Mouse (Mus musculus) midbrain, embryonic 16.5 days (tissue): ENCODE data around the gene Brdt. TPM values are rescaled to one million over a fixed set of nuclear protein-coding genes. Genes with fewer than 3 reads are reported as not detected.

Source experiments
- ATAC-seq: fragments of 200-750 bp; cut with Nextera tagmentation; 2 replicates; pipeline ENCODE4 v1.8.0; 2017; ENCODE audit warnings: moderate TSS enrichment
- H3K27ac ChIP-seq: fragments of 300-500 bp; sonication (generic); 2 replicates; pipeline ENCODE4 v1.5.1; 2014; ENCODE audit warnings: mild to moderate bottlenecking, low read length, mixed read lengths
- H3K27me3 ChIP-seq: fragments of 300-500 bp; sonication (generic); 2 replicates; pipeline ENCODE4 v1.6.1; 2014; ENCODE audit warnings: low read depth, low read length, mixed read lengths; ENCODE audit not compliant: control insufficient read depth, insufficient read depth
- H3K36me3 ChIP-seq: fragments of 300-500 bp; sonication (generic); 2 replicates; pipeline ENCODE4 v1.6.1; 2014; ENCODE audit warnings: mild to moderate bottlenecking, low read length, moderate library complexity, mixed read lengths; ENCODE audit not compliant: control insufficient read depth, insufficient read depth
- H3K4me1 ChIP-seq: fragments of 300-500 bp; sonication (generic); 2 replicates; pipeline ENCODE4 v1.6.1; 2014; ENCODE audit warnings: mild to moderate bottlenecking, low read length, mixed read lengths; ENCODE audit not compliant: control insufficient read depth, insufficient read depth
- H3K4me2 ChIP-seq: fragments of 300-500 bp; sonication (generic); 2 replicates; pipeline ENCODE4 v1.6.1; 2014; ENCODE audit warnings: mild to moderate bottlenecking, low read length, mixed read lengths
- H3K4me3 ChIP-seq: fragments of 300-500 bp; sonication (generic); 2 replicates; pipeline ENCODE4 v1.5.1; 2014; ENCODE audit warnings: low read depth, mild to moderate bottlenecking, low read length, moderate library complexity, mixed read lengths
- H3K9ac ChIP-seq: fragments of 300-500 bp; sonication (generic); 2 replicates; pipeline ENCODE4 v1.6.1; 2014; ENCODE audit warnings: low read depth, low read length, mixed read lengths
- H3K9me3 ChIP-seq: fragments of 300-500 bp; sonication (generic); replicated peaks from 2 replicates; pipeline ENCODE4 v1.6.1; 2014; ENCODE audit warnings: mild to moderate bottlenecking, low read length, mixed read lengths; ENCODE audit not compliant: control insufficient read depth, poor library complexity, severe bottlenecking
- WGBS: fragments of 180-500 bp; shearing (Covaris S2); extraction: QIAGEN DNeasy Blood & Tissue Kit; methylation state at CpG from one replicate; pipeline ENCODE4 v1.1.7; 2014; 5-methylcytosine and 5-hydroxymethylcytosine counted together
- polyA plus RNA-seq: library from polyadenylated mRNA; unstranded; fragments of >200 nt; fragmentation: Nextera tagmentation; extraction: Ambion mirVana; gene quantifications from 2 replicates; pipeline ENCODE4 v1.2.1, GENCODE M21; 2015

The Brdt gene
- polyA plus RNA-seq, 1 experiment from 2014 or later: 3.7 TPM

DNA sequence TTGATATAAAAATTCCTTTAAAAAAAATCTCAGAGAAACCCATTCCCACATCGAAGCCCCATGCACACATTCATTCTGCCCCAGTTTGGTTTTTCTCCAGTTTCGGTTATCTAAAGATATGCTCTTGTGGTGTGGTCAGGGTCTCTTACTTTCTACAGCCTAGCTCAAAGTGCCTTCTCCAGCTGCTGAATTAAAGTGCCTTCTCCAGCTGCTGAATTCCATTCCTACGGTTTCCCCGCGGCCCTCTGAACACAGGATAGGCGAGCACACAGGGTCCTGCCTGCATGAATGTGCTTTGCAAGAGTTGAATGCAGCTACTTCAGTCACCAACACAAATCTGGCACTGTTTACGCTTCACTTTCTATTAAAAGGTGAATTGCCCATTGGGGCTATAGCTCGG, 41.0 kb upstream of the Brdt start:
- Histone ChIP-seq H3K27me3 (no peaks in the 10 kb centered on the region; the same call in none of the 2 replicates), H3K9me3 (no peaks in the 10 kb centered on the region), H3K27ac (no peak overlapping the region), H3K36me3 (no peaks in the 10 kb centered on the region), H3K4me2 (peak overlapping the region; percentile 86), H3K4me3 (peak overlapping the region; percentile 54), H3K4me1 (peaks cover 10% of the 10 kb centered on the region), H3K9ac (no peak overlapping the region; the same call in 1 of the 2 replicates)
- no peak for ATAC-seq
- 38% methylated on average over 8 of the region's 8 CpGs for WGBS

DNA sequence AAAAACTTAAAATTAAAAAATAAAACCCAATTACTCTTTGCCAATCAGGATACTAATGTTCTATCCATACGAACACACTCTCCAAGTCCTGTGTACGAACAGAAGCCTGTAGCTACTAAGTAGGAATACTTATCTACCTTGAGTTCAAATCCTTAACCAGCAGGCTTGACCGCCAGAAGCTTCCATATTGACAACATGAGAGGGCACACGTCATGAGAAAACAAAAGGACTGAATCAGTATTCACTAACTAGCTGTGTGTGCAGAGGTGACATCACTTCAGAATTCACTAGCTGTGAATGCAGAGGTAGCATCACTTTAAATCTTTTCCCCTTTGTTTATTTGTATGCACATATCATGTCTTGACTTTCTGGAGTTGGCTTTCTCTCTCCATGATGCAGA, 36.9 kb upstream of the Brdt start:
- Histone ChIP-seq H3K4me3 (no peak overlapping the region), H3K4me2 (no peak overlapping the region), H3K27ac (no peak overlapping the region), H3K9me3 (no peaks in the 10 kb centered on the region), H3K27me3 (no peaks in the 10 kb centered on the region; the same call in none of the 2 replicates), H3K36me3 (no peaks in the 10 kb centered on the region), H3K4me1 (peaks cover 6% of the 10 kb centered on the region), H3K9ac (no peak overlapping the region)
- ATAC-seq: no peak
- WGBS: 82% methylated on average over 4 of the region's 4 CpGs

DNA sequence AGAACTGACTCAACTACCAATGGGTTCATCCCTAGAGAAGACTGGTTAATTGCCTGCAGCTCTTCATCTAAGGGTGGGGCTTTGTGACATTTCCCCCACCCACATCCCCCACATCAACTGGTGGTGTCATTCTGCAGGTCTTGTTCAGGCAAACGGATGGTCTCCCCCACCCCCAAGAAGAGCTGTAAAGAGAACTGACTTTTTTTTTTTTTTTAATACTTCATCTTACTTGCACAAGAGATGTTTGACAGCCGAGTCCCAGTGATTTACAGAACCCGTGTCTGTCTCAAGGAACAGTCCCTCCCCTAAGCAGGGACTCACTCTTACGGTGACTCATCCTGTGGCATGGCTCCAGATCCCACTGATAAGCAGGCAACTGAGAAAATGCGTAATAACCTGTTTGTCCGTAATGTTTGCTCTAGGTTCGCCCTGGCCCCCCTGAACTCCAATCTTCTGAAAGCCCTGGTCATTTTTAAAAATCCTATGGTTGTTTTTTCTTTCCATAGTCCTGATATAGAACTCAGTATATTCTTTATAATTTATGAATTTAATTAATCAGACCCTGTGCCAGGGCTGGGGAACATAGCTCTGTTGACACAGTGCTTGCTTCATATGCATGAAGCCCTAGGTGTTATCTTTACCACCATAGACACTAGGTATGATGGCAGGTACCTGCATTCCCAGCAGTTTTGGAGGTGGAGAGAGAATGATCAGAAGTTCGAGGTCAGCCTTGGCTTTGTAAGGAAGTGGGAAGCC, 35.7 kb upstream of the Brdt start:
- Histone ChIP-seq H3K27ac (no peak overlapping the region), H3K36me3 (no peaks in the 10 kb centered on the region), H3K4me3 (no peak overlapping the region), H3K9ac (no peak overlapping the region), H3K27me3 (no peaks in the 10 kb centered on the region; the same call in none of the 2 replicates), H3K9me3 (no peaks in the 10 kb centered on the region), H3K4me2 (no peak overlapping the region), H3K4me1 (no peaks in the 10 kb centered on the region; the same call in 1 of the 2 replicates)
- 77% methylated on average over 8 of the region's 8 CpGs for WGBS
- no peak for ATAC-seq

DNA sequence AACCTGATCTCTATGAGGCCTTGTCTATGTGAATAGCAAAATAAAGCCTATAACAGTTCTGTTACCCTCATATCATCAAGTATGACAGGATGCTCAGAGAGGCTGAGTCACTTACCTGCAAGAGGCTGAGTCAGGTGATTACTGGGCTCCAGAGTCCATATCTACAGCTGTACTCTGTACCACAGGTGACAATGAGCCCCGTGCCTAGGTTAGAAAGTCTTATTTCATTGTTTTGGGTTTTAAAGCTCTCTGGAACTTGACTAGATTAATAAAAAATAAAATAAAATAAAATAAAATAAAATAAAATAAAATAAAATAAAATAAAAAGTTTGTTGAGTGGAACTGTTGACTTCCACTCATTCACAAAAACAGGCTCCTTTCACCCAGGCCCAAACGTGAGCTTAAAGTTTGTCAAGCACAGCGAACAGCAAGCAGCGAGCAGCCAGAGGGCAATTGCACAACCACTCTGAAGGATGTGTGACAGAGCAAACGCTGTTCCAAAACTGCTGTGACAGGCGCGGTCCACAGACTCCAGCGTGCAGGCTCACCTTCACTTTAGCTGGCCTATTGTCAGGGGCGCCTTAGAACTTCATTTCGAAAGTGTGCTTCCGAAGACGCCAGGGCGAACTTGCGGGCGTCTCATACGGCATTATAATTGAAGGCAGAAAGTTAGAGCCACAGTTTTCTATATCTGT, 35.0 kb upstream of the Brdt start:
- no peaks in the 10 kb centered on the region for H3K36me3 ChIP-seq
- H3K27ac ChIP-seq: no peak overlapping the region
- no peaks in the 10 kb centered on the region; the same call in none of the 2 replicates for H3K27me3 ChIP-seq
- H3K9me3 ChIP-seq: no peaks in the 10 kb centered on the region
- ATAC-seq: no peak
- no peak overlapping the region for H3K4me2 ChIP-seq
- no peak overlapping the region for H3K4me3 ChIP-seq
- 73% methylated on average over 16 of the region's 16 CpGs for WGBS
- H3K9ac ChIP-seq: no peak overlapping the region
- H3K4me1 ChIP-seq: no peaks in the 10 kb centered on the region

DNA sequence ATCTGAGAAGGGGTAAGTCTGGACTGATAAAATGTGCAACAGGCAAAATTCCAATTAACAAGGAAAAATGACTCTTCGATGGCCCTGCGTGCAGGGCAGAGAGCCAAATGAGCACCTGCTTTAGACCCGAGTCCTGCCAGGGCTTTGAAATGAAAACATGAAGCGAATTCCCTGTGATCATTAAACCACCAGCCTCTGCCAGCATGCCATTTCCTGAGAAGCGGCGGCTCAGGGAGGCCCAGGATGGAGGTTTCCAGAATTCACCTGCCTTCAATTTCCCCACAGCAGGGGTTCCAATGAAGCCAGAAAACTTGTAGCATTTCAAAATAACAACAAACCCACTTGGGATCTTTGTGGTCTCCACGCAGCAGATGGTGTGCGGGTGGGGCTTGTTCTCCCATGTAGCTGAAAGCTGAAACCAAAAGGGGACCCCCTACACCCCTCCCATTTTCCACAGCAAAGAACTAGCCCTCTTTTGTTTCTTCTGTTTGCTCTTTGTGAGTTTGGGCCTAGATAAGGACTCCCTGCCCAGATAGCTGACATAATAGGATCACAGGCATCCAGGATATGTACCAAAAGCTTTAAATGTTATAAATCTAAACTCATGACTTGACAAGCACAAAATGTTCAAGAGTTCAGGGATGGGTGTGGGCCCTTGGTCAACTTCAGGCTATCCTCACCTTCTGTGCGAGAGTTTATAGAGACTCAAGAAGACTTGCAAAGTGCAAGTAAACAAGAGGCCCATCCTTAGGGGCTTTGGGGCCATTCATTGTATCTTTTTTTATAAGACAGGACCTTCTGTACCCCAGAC, 34.2 kb upstream of the Brdt start:
- WGBS: 35% methylated on average over 9 of the region's 9 CpGs
- H3K27ac ChIP-seq: no peak overlapping the region
- no peaks in the 10 kb centered on the region for H3K36me3 ChIP-seq
- no peak for ATAC-seq
- H3K4me1 ChIP-seq: no peaks in the 10 kb centered on the region
- no peaks in the 10 kb centered on the region; the same call in none of the 2 replicates for H3K27me3 ChIP-seq
- no peak overlapping the region for H3K9ac ChIP-seq
- H3K4me2 ChIP-seq: no peak overlapping the region
- H3K4me3 ChIP-seq: no peak overlapping the region
- H3K9me3 ChIP-seq: no peaks in the 10 kb centered on the region

DNA sequence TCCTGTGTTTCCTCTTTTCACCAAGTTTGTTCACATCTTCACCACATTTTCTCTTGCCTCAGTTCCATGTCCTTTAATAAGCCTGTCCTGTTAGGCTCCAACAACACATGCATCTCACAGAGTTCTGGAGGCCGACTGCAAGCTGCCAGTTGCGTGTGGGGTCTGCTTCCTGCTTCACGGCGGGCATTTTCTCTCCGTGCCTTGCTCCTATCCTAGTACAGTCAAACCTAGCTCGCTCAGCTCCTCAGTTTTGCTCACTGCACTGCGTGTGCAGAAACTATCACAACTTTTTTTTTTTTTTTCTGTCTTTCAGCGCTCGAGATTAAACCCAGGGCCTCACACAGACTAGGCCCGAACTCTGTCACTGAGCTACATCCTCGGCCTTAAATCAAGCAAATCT, 32.1 kb upstream of the Brdt start:
- Histone ChIP-seq H3K4me1 (no peaks in the 10 kb centered on the region), H3K27ac (no peak overlapping the region), H3K4me2 (no peak overlapping the region), H3K9ac (no peak overlapping the region), H3K27me3 (0 out of 2 replicates have a peak, but pooled peaks cover 2% of the 10 kb centered on the region), H3K9me3 (no peaks in the 10 kb centered on the region), H3K4me3 (no peak overlapping the region), H3K36me3 (no peaks in the 10 kb centered on the region)
- no peak for ATAC-seq
- WGBS: 84% methylated on average over 11 of the region's 11 CpGs

DNA sequence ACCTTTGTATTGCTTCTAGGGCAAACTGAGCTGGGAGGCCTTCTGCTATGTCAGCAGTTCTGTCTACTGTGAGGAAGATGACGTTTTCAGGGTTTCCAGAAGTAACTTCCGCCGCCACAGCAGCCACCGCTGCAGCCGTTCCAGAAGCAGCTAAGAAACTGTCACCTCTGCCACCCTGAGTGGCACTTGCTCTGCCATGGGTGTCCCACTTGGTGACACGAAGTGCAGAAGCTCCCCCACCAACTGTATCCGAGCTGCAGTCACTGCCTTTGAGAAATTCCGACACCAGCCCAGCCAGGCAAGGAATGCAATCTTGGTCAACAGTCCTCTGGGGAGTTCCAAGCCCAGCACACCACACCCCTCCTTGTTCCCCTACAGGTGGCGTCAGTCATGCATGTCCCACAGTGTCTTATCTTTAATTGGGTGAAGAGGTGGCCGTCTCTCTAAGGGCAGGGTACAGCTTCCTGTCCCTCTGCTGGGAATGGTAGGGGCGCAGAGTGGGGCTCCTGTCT, 27.6 kb upstream of the Brdt start:
- Histone ChIP-seq H3K4me2 (no peak overlapping the region), H3K4me1 (no peaks in the 10 kb centered on the region), H3K36me3 (no peaks in the 10 kb centered on the region), H3K27me3 (0 out of 2 replicates have a peak, but pooled peaks cover 2% of the 10 kb centered on the region), H3K4me3 (no peak overlapping the region), H3K9me3 (no peaks in the 10 kb centered on the region), H3K9ac (no peak overlapping the region), H3K27ac (no peak overlapping the region)
- WGBS: 53% methylated on average over 11 of the region's 11 CpGs
- no peak for ATAC-seq

DNA sequence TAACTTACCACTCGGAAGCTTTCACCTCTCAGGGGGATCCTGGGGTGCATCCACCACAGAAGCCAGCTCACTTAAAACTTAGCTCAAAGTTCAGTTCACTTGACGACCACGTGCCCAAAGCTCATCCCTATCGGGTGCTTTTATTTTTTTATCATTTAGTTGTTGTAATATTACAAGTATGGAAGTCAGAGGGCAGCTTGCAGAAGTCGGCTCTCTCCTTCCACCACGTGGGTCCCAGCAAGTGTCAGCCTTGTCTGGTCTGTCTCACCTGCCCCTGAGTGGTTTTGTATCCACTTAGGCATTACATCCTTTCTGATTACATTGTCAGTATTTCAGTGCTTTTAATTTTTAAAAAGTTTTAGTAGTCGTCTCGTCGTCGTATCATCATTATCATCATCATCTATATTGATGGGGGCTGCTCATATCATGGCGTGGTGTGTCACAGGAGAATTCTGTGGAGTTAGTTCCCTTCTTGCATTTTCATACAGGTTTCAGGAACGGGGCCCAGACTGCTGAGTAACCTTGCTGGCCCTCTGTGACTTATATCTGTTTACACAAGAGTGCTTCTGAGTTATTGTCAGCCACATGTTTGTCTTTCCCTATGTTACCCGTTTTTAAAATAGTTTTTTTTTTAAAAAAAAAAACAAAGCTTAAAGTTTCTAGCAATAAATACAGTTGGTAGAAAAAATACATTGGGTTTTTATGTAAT, 26.7 kb upstream of the Brdt start:
- Histone ChIP-seq H3K27ac (no peak overlapping the region), H3K4me3 (no peak overlapping the region), H3K9ac (no peak overlapping the region), H3K27me3 (0 out of 2 replicates have a peak, but pooled peaks cover 2% of the 10 kb centered on the region), H3K4me1 (no peaks in the 10 kb centered on the region), H3K4me2 (no peak overlapping the region), H3K36me3 (no peaks in the 10 kb centered on the region), H3K9me3 (no peaks in the 10 kb centered on the region)
- no peak for ATAC-seq
- WGBS: 78% methylated on average over 13 of the region's 13 CpGs
